In the genomic region with DNA sequence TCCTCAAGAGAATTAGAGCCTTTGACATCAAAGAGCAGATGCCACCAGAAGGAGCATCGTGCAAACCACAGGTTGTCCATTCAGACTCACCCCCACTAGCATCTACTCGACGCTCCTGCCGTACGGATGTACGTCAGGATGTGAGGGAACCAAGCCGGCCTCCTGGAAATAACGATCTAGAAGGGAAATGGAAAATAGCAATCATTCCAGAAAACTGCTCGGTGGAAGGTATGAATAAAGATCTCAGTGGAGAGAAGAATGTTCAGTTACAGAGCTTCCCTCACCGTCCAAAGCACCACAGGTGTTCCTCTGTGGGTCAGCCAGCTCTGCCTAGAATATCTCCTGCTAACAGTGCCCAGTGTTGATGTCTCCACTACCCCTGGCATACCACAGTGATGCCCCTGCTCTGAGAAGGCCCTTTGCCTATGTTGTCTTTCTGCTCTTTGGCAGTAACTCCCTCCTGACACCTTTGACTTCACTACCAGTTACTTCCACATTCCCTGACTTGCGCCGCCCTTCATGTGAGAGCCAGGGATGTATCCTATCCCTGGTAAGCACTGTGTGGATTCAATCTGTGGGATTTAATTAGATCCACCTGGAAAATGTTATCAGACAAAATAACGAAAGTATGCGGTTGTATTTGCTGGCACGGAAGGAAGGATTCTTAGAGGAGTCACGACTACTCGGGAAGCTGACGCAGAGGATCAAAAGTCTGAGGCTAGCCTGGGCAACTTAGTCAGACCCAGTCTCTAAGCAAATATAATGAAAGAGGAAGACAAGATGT, we compare ENCODE assay signal across 20 mouse cellular contexts.
DNase-seq lines count a peak whose midpoint lies in the region; ATAC-seq lines count a peak whose summit lies in the region.
"Had no signal": no experiment of that assay in that cellular context is flagged by ENCODE, and none has a peak within 500 bp of the region (broad histone marks: within the 10 kb centered on the region; RNA-seq: fewer than 3 reads in every experiment).

No protein-coding gene starts in this region.

- peaks cover 16% of the 10 kb centered on the region; the same call in 1 of the 2 replicates for H3K4me1 ChIP-seq in heart, embryonic 10.5 days
- H3K4me1 ChIP-seq in midbrain, embryonic 11.5 days (ENCODE audit: control insufficient read depth, insufficient read depth, low read length) = peaks cover 5% of the 10 kb centered on the region
- H3K4me1 ChIP-seq in midbrain, embryonic 15.5 days = no peaks in the 10 kb centered on the region
- peaks cover 22% of the 10 kb centered on the region; the same call in 1 of the 2 replicates for H3K4me1 ChIP-seq in embryonic facial prominence, embryonic 12.5 days
- H3K4me1 ChIP-seq: heart, embryonic 15.5 days had no signal

- intact Hi-C loops in heart, postnatal 25 days (cut with DNase I) = no loop called here
- intact Hi-C loops in left cerebral cortex, postnatal 25 days (cut with DNase I) = no loop called here

- H3K9me3 ChIP-seq in heart, embryonic 10.5 days = no peaks in the 10 kb centered on the region
- no peaks in the 10 kb centered on the region for H3K9me3 ChIP-seq in midbrain, embryonic 11.5 days (ENCODE audit: control insufficient read depth, low read length)
- H3K9me3 ChIP-seq in midbrain, embryonic 15.5 days = no peaks in the 10 kb centered on the region
- H3K9me3 ChIP-seq in embryonic facial prominence, embryonic 12.5 days = no peaks in the 10 kb centered on the region
- H3K9me3 ChIP-seq: embryonic facial prominence, embryonic 13.5 days; heart, embryonic 15.5 days had no signal

- no peaks in the 10 kb centered on the region for H3K36me3 ChIP-seq in heart, embryonic 10.5 days
- no peaks in the 10 kb centered on the region for H3K36me3 ChIP-seq in midbrain, embryonic 11.5 days (ENCODE audit: control insufficient read depth, insufficient read depth, low read length)
- no peaks in the 10 kb centered on the region for H3K36me3 ChIP-seq in midbrain, embryonic 15.5 days (replicated peaks)
- H3K36me3 ChIP-seq in embryonic facial prominence, embryonic 12.5 days = no peaks in the 10 kb centered on the region
- H3K36me3 ChIP-seq: embryonic facial prominence, embryonic 13.5 days; heart, embryonic 15.5 days had no signal

- no peak for DNase-seq in heart, embryonic 10.5 days (ENCODE audit: low spot score)
- no peak for DNase-seq in heart, postnatal 25 days (ENCODE audit: low spot score)
- peak; percentile 83 for DNase-seq in midbrain, embryonic 11.5 days (ENCODE audit: low spot score, missing footprints)
- DNase-seq in spleen, postnatal 14 days (ENCODE audit: low spot score in 2 of 2) = no peak
- no peak for DNase-seq in left cerebral cortex, postnatal 25 days (ENCODE audit: low spot score in 2 of 2)
- DNase-seq: adrenal gland, postnatal 14 days; B cell, adult 2 months; cerebellum, adult 11 months; cerebellum, postnatal 10 days; gastrocnemius, postnatal 10 days; heart, adult 2 months; liver; midbrain, embryonic 14.5 days; thymus, adult 18-20 months had no signal

- H3K4me2 ChIP-seq in midbrain, embryonic 11.5 days = no peak overlapping the region
- no peak overlapping the region for H3K4me2 ChIP-seq in midbrain, embryonic 15.5 days
- H3K4me2 ChIP-seq in embryonic facial prominence, embryonic 12.5 days (replicated peaks) = no peak overlapping the region
- H3K4me2 ChIP-seq: embryonic facial prominence, embryonic 13.5 days; heart, embryonic 15.5 days had no signal

- WGBS in heart, embryonic 10.5 days = 80% methylated on average over 18 of the region's 18 CpGs
- WGBS in midbrain, embryonic 11.5 days = 75% methylated on average over 18 of the region's 18 CpGs
- WGBS in midbrain, embryonic 15.5 days = 75% methylated on average over 18 of the region's 18 CpGs
- 50% methylated on average over 18 of the region's 18 CpGs for WGBS in embryonic facial prominence, embryonic 12.5 days

- ATAC-seq in midbrain, embryonic 11.5 days (ENCODE audit: low FRiP score) = no peak
- ATAC-seq in midbrain, embryonic 15.5 days (replicated peaks) = no peak
- ATAC-seq in embryonic facial prominence, embryonic 12.5 days (ENCODE audit: insufficient number of reproducible peaks, insufficient read depth, low FRiP score, low TSS enrichment) = no peak
- ATAC-seq: lung, postnatal 0 days had no signal

- 0 out of 2 replicates have a peak overlapping the region, but pooled peaks have one; percentile 22 for H3K27ac ChIP-seq in heart, embryonic 10.5 days
- H3K27ac ChIP-seq in midbrain, embryonic 11.5 days (ENCODE audit: low read depth, low read length) = no peak overlapping the region; the same call in 1 of the 2 replicates
- H3K27ac ChIP-seq in midbrain, embryonic 15.5 days = no peak overlapping the region
- H3K27ac ChIP-seq in embryonic facial prominence, embryonic 12.5 days = peak overlapping the region; percentile 65
- H3K27ac ChIP-seq: heart, adult 2 months; heart, embryonic 15.5 days had no signal

- no peak overlapping the region for H3K4me3 ChIP-seq in heart, embryonic 10.5 days
- H3K4me3 ChIP-seq in midbrain, embryonic 11.5 days (ENCODE audit: low read depth, low read length) = no peak overlapping the region
- H3K4me3 ChIP-seq in midbrain, embryonic 15.5 days = no peak overlapping the region
- H3K4me3 ChIP-seq in embryonic facial prominence, embryonic 12.5 days = no peak overlapping the region
- H3K4me3 ChIP-seq: embryonic facial prominence, embryonic 13.5 days; heart, adult 2 months; heart, embryonic 15.5 days; myocyte had no signal

- no peak overlapping the region for H3K9ac ChIP-seq in midbrain, embryonic 11.5 days (ENCODE audit: low read length)
- no peak overlapping the region for H3K9ac ChIP-seq in midbrain, embryonic 15.5 days
- no peak overlapping the region for H3K9ac ChIP-seq in embryonic facial prominence, embryonic 12.5 days
- H3K9ac ChIP-seq: embryonic facial prominence, embryonic 13.5 days; heart, embryonic 15.5 days had no signal

- no peaks in the 10 kb centered on the region for H3K27me3 ChIP-seq in heart, embryonic 10.5 days (ENCODE audit: insufficient read depth, poor library complexity, severe bottlenecking)
- no peaks in the 10 kb centered on the region for H3K27me3 ChIP-seq in midbrain, embryonic 11.5 days (ENCODE audit: control insufficient read depth, insufficient read depth, low read length)
- no peaks in the 10 kb centered on the region for H3K27me3 ChIP-seq in midbrain, embryonic 15.5 days (replicated peaks)
- H3K27me3 ChIP-seq in embryonic facial prominence, embryonic 12.5 days = no peaks in the 10 kb centered on the region
- H3K27me3 ChIP-seq: embryonic facial prominence, embryonic 13.5 days had no signal

Comparison
In these comparisons a context has a peak if more than half of its experiments do, and no peak if none do; other contexts are left out.
1. H3K27ac ChIP-seq: peak in heart, embryonic 10.5 days (single experiment) and embryonic facial prominence, embryonic 12.5 days (single experiment); none in midbrain, embryonic 11.5 days (single experiment) and midbrain, embryonic 15.5 days (single experiment).